Mouse (Mus musculus) kidney, postnatal 0 days (tissue): ENCODE results near the gene Kalrn. TPM values are rescaled to one million over a fixed set of nuclear protein-coding genes. Genes with fewer than 3 reads are reported as not detected.

Experiments
- ATAC-seq: fragments of 200-750 bp; cut with Nextera tagmentation; replicated peaks from 2 replicates; pipeline ENCODE4 v1.8.0; 2017; ENCODE audit warnings: low read depth, moderate number of reproducible peaks, moderate TSS enrichment, moderate library complexity; ENCODE audit not compliant: low FRiP score
- DNase-seq: peaks from one replicate; pipeline ENCODE4 v3.0.0-alpha.2; 2016; ENCODE audit warnings: low spot score
- H3K27ac ChIP-seq: fragments of 300-500 bp; sonication (generic); 2 replicates; pipeline ENCODE4 v1.5.1; 2014; ENCODE audit warnings: mild to moderate bottlenecking
- H3K27me3 ChIP-seq: fragments of 300-500 bp; sonication (generic); 2 replicates; pipeline ENCODE4 v1.6.1; 2014; ENCODE audit warnings: low read length, mixed read lengths; ENCODE audit not compliant: insufficient read depth
- H3K36me3 ChIP-seq: fragments of 300-500 bp; sonication (generic); 2 replicates; pipeline ENCODE4 v1.6.1; 2014; ENCODE audit warnings: low read length, mixed read lengths; ENCODE audit not compliant: insufficient read depth
- H3K4me1 ChIP-seq: fragments of 300-500 bp; sonication (generic); replicated peaks from 2 replicates; pipeline ENCODE4 v1.6.1; 2014; ENCODE audit warnings: antibody characterized with exemption, low read length, mixed read lengths; ENCODE audit not compliant: insufficient read depth
- H3K4me2 ChIP-seq: fragments of 300-500 bp; sonication (generic); 2 replicates; pipeline ENCODE4 v1.6.1; 2014; ENCODE audit warnings: mild to moderate bottlenecking, low read length, moderate library complexity, mixed read lengths
- H3K4me3 ChIP-seq: fragments of 300-500 bp; sonication (generic); replicated peaks from 2 replicates; pipeline ENCODE4 v1.5.1; 2014; ENCODE audit warnings: low read depth, low read length
- H3K9ac ChIP-seq: fragments of 300-500 bp; sonication (generic); 2 replicates; pipeline ENCODE4 v1.6.1; 2014; ENCODE audit warnings: low read depth, low read length
- H3K9me3 ChIP-seq: fragments of 300-500 bp; sonication (generic); replicated peaks from 2 replicates; pipeline ENCODE4 v1.6.1; 2016; ENCODE audit warnings: low read length, inconsistent platforms, mixed read lengths
- CTCF ChIP-seq: IDR thresholded peaks from 2 replicates; pipeline ENCODE4 v1.5.1; 2016; ENCODE audit warnings: antibody characterized with exemption, low read depth, mild to moderate bottlenecking, moderate library complexity
- WGBS: fragments of 180-500 bp; shearing (Covaris S2); extraction: QIAGEN DNeasy Blood & Tissue Kit; methylation state at CpG from one replicate; pipeline ENCODE4 v1.1.7; 2014; 5-methylcytosine and 5-hydroxymethylcytosine counted together
- polyA plus RNA-seq: library from polyadenylated mRNA; unstranded; fragments of >200 nt; fragmentation: Nextera tagmentation; extraction: Ambion mirVana; gene quantifications from 2 replicates; pipeline ENCODE4 v1.2.1, GENCODE M21; 2015

Gene Kalrn
- polyA plus RNA-seq, 1 experiment from 2014 or later = 20.0 TPM

- 51% methylated on average over 5 of the region's 5 CpGs for WGBS
- Histone ChIP-seq H3K27me3 (no peaks in the 10 kb centered on the region), H3K36me3 (no peaks in the 10 kb centered on the region), H3K4me3 (no peak overlapping the region), H3K9me3 (no peaks in the 10 kb centered on the region), H3K4me2 (no peak overlapping the region), H3K27ac (no peak overlapping the region), H3K9ac (no peak overlapping the region), H3K4me1 (peaks cover 10% of the 10 kb centered on the region)
- TF ChIP-seq CTCF = no peak
- DNase-seq = no peak
- no peak for ATAC-seq
Observed at GRCm38 (mm10) chr16:34561734-34562135, 11.6 kb downstream of the Kalrn start.

GRCm38 (mm10) chr16:34560814-34561213, 12.5 kb downstream of the Kalrn start:
- WGBS = 63% methylated on average over 5 of the region's 5 CpGs
- TF ChIP-seq CTCF = no peak
- DNase-seq (no peak), ATAC-seq (no peak)
- no peaks in the 10 kb centered on the region for H3K27me3 ChIP-seq
- no peak overlapping the region for H3K27ac ChIP-seq
- H3K4me1 ChIP-seq = peaks cover 10% of the 10 kb centered on the region
- no peak overlapping the region for H3K4me2 ChIP-seq
- H3K9me3 ChIP-seq = no peaks in the 10 kb centered on the region
- no peak overlapping the region for H3K9ac ChIP-seq
- H3K4me3 ChIP-seq = no peak overlapping the region
- H3K36me3 ChIP-seq = no peaks in the 10 kb centered on the region

- no peak overlapping the region for H3K4me3 ChIP-seq
- no peak for ATAC-seq
- H3K27ac ChIP-seq = no peak overlapping the region
- no peaks in the 10 kb centered on the region for H3K9me3 ChIP-seq
- no peak for DNase-seq
- H3K36me3 ChIP-seq = no peaks in the 10 kb centered on the region
- H3K27me3 ChIP-seq = no peaks in the 10 kb centered on the region
- no peak for TF ChIP-seq CTCF
- WGBS = 78% methylated on average over 2 of the region's 2 CpGs
- peaks cover 10% of the 10 kb centered on the region for H3K4me1 ChIP-seq
- H3K9ac ChIP-seq = no peak overlapping the region
- H3K4me2 ChIP-seq = no peak overlapping the region
Observed at GRCm38 (mm10) chr16:34560411-34560810, 12.9 kb downstream of the Kalrn start.

- H3K9me3 ChIP-seq = no peaks in the 10 kb centered on the region
- WGBS = 49% methylated on average over 6 of the region's 6 CpGs
Observed at GRCm38 (mm10) chr16:34557891-34558290, 15.4 kb downstream of the Kalrn start.

DNA sequence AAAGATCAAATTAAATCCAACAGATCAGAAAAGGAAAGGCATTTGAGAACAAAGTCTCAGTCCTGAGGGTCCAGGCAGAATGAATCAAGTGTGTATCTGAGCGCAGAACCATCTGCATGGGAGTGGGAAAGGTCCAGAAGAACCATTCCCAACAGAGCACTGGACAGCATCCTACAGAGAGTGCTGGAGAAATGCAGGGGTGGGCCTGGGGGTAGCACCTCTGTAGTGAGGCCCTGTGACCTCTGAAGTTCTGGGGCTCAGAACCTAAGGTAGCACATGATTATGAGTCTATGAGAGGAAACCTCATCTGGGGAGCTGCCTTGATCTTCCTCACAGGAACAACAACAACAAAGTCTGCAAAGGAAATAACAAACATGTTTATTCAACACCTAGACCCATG, 20.6 kb downstream of the Kalrn start:
- TF ChIP-seq CTCF = no peak
- no peaks in the 10 kb centered on the region for H3K36me3 ChIP-seq
- WGBS = 84% methylated on average over 1 of the region's 1 CpGs

More at GRCm38 (mm10) chr16:34557891-34558290, 15.4 kb downstream of the Kalrn start:
- no peak for ATAC-seq
- Histone ChIP-seq H3K9ac (no peak overlapping the region), H3K27ac (no peak overlapping the region), H3K27me3 (no peaks in the 10 kb centered on the region), H3K36me3 (no peaks in the 10 kb centered on the region), H3K4me3 (no peak overlapping the region), H3K4me1 (peaks cover 19% of the 10 kb centered on the region), H3K4me2 (no peak overlapping the region)
- no peak for DNase-seq
- no peak for TF ChIP-seq CTCF

DNA sequence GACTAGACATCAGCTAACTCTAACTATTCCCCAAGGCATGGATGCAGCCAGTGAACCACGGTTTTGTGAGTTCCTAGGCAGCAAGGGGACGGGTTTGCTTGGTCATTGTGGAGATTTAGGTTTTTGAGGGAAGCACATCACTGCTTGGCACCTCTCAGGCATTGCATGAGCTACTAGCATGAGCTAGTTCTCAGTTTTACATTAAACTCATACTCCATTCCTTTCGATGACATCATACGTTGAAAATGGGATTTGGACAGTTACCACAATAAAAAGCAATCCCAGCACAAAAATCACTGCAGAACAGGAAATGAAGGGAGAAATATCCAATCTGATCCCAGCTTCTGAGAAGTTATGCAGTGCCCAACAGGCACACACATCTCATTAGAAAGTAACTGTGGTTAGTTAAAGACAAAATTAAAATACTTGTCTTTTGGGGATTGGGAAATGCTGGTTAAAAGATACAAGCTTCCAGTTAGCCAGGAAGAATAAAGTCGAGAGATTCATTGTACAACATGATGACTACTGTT, 23.8 kb downstream of the Kalrn start:
- Histone ChIP-seq H3K4me3 (no peak overlapping the region), H3K27me3 (no peaks in the 10 kb centered on the region), H3K36me3 (no peaks in the 10 kb centered on the region), H3K4me1 (peaks cover 7% of the 10 kb centered on the region; the same call in 1 of the 2 replicates), H3K27ac (no peak overlapping the region), H3K4me2 (no peak overlapping the region), H3K9ac (no peak overlapping the region), H3K9me3 (no peaks in the 10 kb centered on the region)
- DNase-seq (no peak), ATAC-seq (no peak)
- 71% methylated on average over 5 of the region's 5 CpGs for WGBS
- TF ChIP-seq CTCF = no peak

More for the DNA sequence above, 20.6 kb downstream of the Kalrn start:
- Histone ChIP-seq H3K4me1 (peaks cover 8% of the 10 kb centered on the region; the same call in 1 of the 2 replicates), H3K9me3 (no peaks in the 10 kb centered on the region), H3K27me3 (no peaks in the 10 kb centered on the region), H3K4me3 (no peak overlapping the region), H3K27ac (no peak overlapping the region), H3K9ac (no peak overlapping the region), H3K4me2 (no peak overlapping the region)
- DNase-seq (no peak), ATAC-seq (no peak)
